Mouse (Mus musculus): ENCODE data around the gene Gtf2f2. TPM values are rescaled to one million over a fixed set of nuclear protein-coding genes. Genes with fewer than 3 reads are reported as not detected.

The Gtf2f2 gene
- polyA plus RNA-seq, 1 experiment, result 3.2 TPM

DNA sequence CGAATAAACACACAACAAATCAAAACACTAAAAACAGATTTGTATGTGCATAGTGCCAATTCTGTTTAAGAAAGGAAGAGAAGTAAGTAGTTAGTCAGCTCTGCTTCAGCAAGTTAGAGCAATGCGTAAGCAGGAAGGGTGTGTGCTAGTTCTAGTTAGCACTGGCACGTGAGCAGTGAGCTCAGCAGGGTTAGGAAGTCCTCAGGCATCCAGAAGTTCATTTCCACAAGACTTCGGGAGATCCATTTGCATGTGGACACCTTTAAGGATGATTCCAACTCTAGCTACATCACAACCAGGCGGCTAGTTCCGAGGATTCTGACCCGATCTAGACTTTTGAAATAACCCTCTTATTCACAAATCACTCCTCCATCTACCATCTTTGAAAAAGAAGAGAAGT lies 55.9 kb downstream of the Gtf2f2 start, which contains the start of gene Kctd4:
Kctd4 (plus strand) TSS at position 244 of the 400 bp plus-strand sequence.
- WGBS, result 79% methylated on average over 7 of the region's 7 CpGs
- Histone ChIP-seq H3K4me3 (ENCODE audit: insufficient read depth, low read depth, low read length) (no peak within 1 kb of the TSS), H3K36me3 (ENCODE audit: control insufficient read depth, insufficient read depth, low read length) (no peaks in the 10 kb centered on the region), H3K4me1 (ENCODE audit: control insufficient read depth, insufficient read depth, low read length) (no peaks in the 10 kb centered on the region), H3K27me3 (replicated peaks; ENCODE audit: control insufficient read depth, insufficient read depth, low read length) (no peaks in the 10 kb centered on the region), H3K27ac (ENCODE audit: insufficient read depth, low read depth, low read length) (no peak within 1 kb of the TSS)
- no peak for DNase-seq
- TF ChIP-seq POLR2A (IDR thresholded peaks at IDR 0.05; ENCODE audit: low read depth, low read length) (no peak), CTCF (conservative IDR thresholded peaks at IDR 0.05; ENCODE audit: insufficient read depth, insufficient read length, low read depth, low read length) (no peak)

DNA sequence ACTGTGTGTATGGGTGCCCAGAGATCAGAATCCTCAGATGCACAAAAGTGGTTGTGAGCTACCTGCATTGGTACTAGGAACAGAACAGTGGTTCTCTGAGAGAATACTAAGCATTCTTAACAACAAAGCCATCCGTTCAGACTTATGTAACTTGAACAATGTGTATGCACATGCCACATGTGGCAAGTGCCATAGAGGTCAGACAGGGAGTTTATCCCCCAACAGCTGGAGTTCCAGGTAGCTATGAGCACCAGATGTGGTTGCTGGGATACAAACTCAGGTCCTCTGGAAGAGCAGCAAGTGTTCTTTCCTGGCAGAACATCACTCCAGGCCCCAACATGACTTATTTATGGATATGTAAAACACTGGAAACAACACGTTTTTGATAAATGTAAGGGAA lies 57.7 kb downstream of the Gtf2f2 start:
- H3K36me3 ChIP-seq (ENCODE audit: control insufficient read depth, insufficient read depth, low read length), result no peaks in the 10 kb centered on the region
- TF ChIP-seq POLR2A (IDR thresholded peaks at IDR 0.05; ENCODE audit: low read depth, low read length), result no peak
- TF ChIP-seq CTCF (conservative IDR thresholded peaks at IDR 0.05; ENCODE audit: insufficient read depth, insufficient read length, low read depth, low read length), result no peak
- no peaks in the 10 kb centered on the region for H3K4me1 ChIP-seq (ENCODE audit: control insufficient read depth, insufficient read depth, low read length)
- WGBS, result 59% methylated on average over 2 of the region's 2 CpGs
- no peaks in the 10 kb centered on the region for H3K27me3 ChIP-seq (replicated peaks; ENCODE audit: control insufficient read depth, insufficient read depth, low read length)
- no peak overlapping the region for H3K4me3 ChIP-seq (ENCODE audit: insufficient read depth, low read depth, low read length)
- no peak for DNase-seq
- H3K27ac ChIP-seq (ENCODE audit: insufficient read depth, low read depth, low read length), result no peak overlapping the region

GRCm38 (mm10) chr14:75947674-75948073 lies 63.0 kb downstream of the Gtf2f2 start:
- Histone ChIP-seq H3K36me3 (ENCODE audit: control insufficient read depth, insufficient read depth, low read length) (no peaks in the 10 kb centered on the region), H3K27ac (ENCODE audit: insufficient read depth, low read depth, low read length) (no peak overlapping the region), H3K4me1 (ENCODE audit: control insufficient read depth, insufficient read depth, low read length) (no peaks in the 10 kb centered on the region), H3K27me3 (replicated peaks; ENCODE audit: control insufficient read depth, insufficient read depth, low read length) (no peaks in the 10 kb centered on the region), H3K4me3 (ENCODE audit: insufficient read depth, low read depth, low read length) (no peak overlapping the region)
- DNase-seq, result no peak
- WGBS, result 66% methylated on average over 3 of the region's 3 CpGs
- no peak for TF ChIP-seq POLR2A (IDR thresholded peaks at IDR 0.05; ENCODE audit: low read depth, low read length)
- no peak for TF ChIP-seq CTCF (conservative IDR thresholded peaks at IDR 0.05; ENCODE audit: insufficient read depth, insufficient read length, low read depth, low read length)

GRCm38 (mm10) chr14:75942365-75942764 lies 68.3 kb downstream of the Gtf2f2 start:
- no peak for TF ChIP-seq CTCF (conservative IDR thresholded peaks at IDR 0.05; ENCODE audit: insufficient read depth, insufficient read length, low read depth, low read length)
- no peak for TF ChIP-seq POLR2A (IDR thresholded peaks at IDR 0.05; ENCODE audit: low read depth, low read length)
- H3K27me3 ChIP-seq (replicated peaks; ENCODE audit: control insufficient read depth, insufficient read depth, low read length), result no peaks in the 10 kb centered on the region
- no peak overlapping the region for H3K27ac ChIP-seq (ENCODE audit: insufficient read depth, low read depth, low read length)
- no peak overlapping the region for H3K4me3 ChIP-seq (ENCODE audit: insufficient read depth, low read depth, low read length)
- no peak for DNase-seq
- WGBS, result 89% methylated on average over 3 of the region's 3 CpGs
- H3K36me3 ChIP-seq (ENCODE audit: control insufficient read depth, insufficient read depth, low read length), result no peaks in the 10 kb centered on the region
- no peaks in the 10 kb centered on the region for H3K4me1 ChIP-seq (ENCODE audit: control insufficient read depth, insufficient read depth, low read length)

- TF ChIP-seq CTCF (conservative IDR thresholded peaks at IDR 0.05; ENCODE audit: insufficient read depth, insufficient read length, low read depth, low read length) (no peak), POLR2A (IDR thresholded peaks at IDR 0.05; ENCODE audit: low read depth, low read length) (no peak)
- no peak overlapping the region for H3K27ac ChIP-seq (ENCODE audit: insufficient read depth, low read depth, low read length)
These were observed 69.2 kb downstream of the Gtf2f2 start for GRCm38 (mm10) chr14:75941500-75941899.

GRCm38 (mm10) chr14:75937714-75938113 lies 73.0 kb downstream of the Gtf2f2 start:
- TF ChIP-seq CTCF (conservative IDR thresholded peaks at IDR 0.05; ENCODE audit: insufficient read depth, insufficient read length, low read depth, low read length), result no peak
- no peak for TF ChIP-seq POLR2A (IDR thresholded peaks at IDR 0.05; ENCODE audit: low read depth, low read length)
- no peak for DNase-seq
- 25% methylated on average over 1 of the region's 1 CpGs for WGBS
- H3K4me3 ChIP-seq (ENCODE audit: insufficient read depth, low read depth, low read length), result no peak overlapping the region
- H3K4me1 ChIP-seq (ENCODE audit: control insufficient read depth, insufficient read depth, low read length), result no peaks in the 10 kb centered on the region
- H3K27me3 ChIP-seq (replicated peaks; ENCODE audit: control insufficient read depth, insufficient read depth, low read length), result no peaks in the 10 kb centered on the region
- H3K36me3 ChIP-seq (ENCODE audit: control insufficient read depth, insufficient read depth, low read length), result no peaks in the 10 kb centered on the region
- peak overlapping the region; percentile 50; the same call in 1 of the 2 replicates for H3K27ac ChIP-seq (ENCODE audit: insufficient read depth, low read depth, low read length)

More at GRCm38 (mm10) chr14:75941500-75941899, 69.2 kb downstream of the Gtf2f2 start:
- DNase-seq, result no peak
- Histone ChIP-seq H3K27me3 (replicated peaks; ENCODE audit: control insufficient read depth, insufficient read depth, low read length) (no peaks in the 10 kb centered on the region), H3K4me1 (ENCODE audit: control insufficient read depth, insufficient read depth, low read length) (no peaks in the 10 kb centered on the region), H3K36me3 (ENCODE audit: control insufficient read depth, insufficient read depth, low read length) (no peaks in the 10 kb centered on the region), H3K4me3 (ENCODE audit: insufficient read depth, low read depth, low read length) (no peak overlapping the region)
- 96% methylated on average over 1 of the region's 1 CpGs for WGBS

- no peaks in the 10 kb centered on the region for H3K4me1 ChIP-seq (ENCODE audit: control insufficient read depth, insufficient read depth, low read length)
- peak; percentile 17 for DNase-seq
- TF ChIP-seq POLR2A (IDR thresholded peaks at IDR 0.05; ENCODE audit: low read depth, low read length), result no peak
- TF ChIP-seq CTCF (conservative IDR thresholded peaks at IDR 0.05; ENCODE audit: insufficient read depth, insufficient read length, low read depth, low read length), result peak; percentile 65
- no peak overlapping the region for H3K4me3 ChIP-seq (ENCODE audit: insufficient read depth, low read depth, low read length)
- H3K36me3 ChIP-seq (ENCODE audit: control insufficient read depth, insufficient read depth, low read length), result no peaks in the 10 kb centered on the region
- WGBS, result 84% methylated on average over 2 of the region's 2 CpGs
- no peak overlapping the region for H3K27ac ChIP-seq (ENCODE audit: insufficient read depth, low read depth, low read length)
- H3K27me3 ChIP-seq (replicated peaks; ENCODE audit: control insufficient read depth, insufficient read depth, low read length), result no peaks in the 10 kb centered on the region
These were observed 76.3 kb downstream of the Gtf2f2 start for GRCm38 (mm10) chr14:75934359-75934758.

Measured in kidney, adult 2 months (tissue).